ENCODE assay signal across 21 mouse cellular contexts in genomic region chr8:75154855-75155478, GRCm38 (mm10). TPM values are rescaled to one million over a fixed set of nuclear protein-coding genes. Genes with fewer than 3 reads are reported as not detected.
A peak's percentile ranks its signal among the peaks of the same experiment; 100 is the strongest.
DNase-seq lines count a peak whose midpoint lies in the region; ATAC-seq lines count a peak whose summit lies in the region.
"Had no signal": no experiment of that assay in that cellular context is flagged by ENCODE, and none has a peak within 500 bp of the region (broad histone marks: within the 10 kb centered on the region; RNA-seq: fewer than 3 reads in every experiment).

No protein-coding gene starts in this region.

- no peaks in the 10 kb centered on the region for H3K9me3 ChIP-seq in kidney, embryonic 16.5 days (ENCODE audit: low read length)
- H3K9me3 ChIP-seq in intestine, embryonic 16.5 days (ENCODE audit: control insufficient read depth, low read length): no peaks in the 10 kb centered on the region
- H3K9me3 ChIP-seq: embryonic facial prominence, embryonic 13.5 days; heart, embryonic 10.5 days had no signal

- ATAC-seq in kidney, embryonic 16.5 days (ENCODE audit: low FRiP score, low TSS enrichment): no peak
- peak; percentile 78 for ATAC-seq in intestine, embryonic 16.5 days
- peak; percentile 63 for ATAC-seq in megakaryocyte progenitor cell, adult 5-6 weeks (replicated peaks; ENCODE audit: poor library complexity)
- ATAC-seq: hindbrain, embryonic 16.5 days had no signal

- no peak overlapping the region for H3K4me2 ChIP-seq in kidney, embryonic 16.5 days (replicated peaks; ENCODE audit: low read depth, low read length)
- H3K4me2 ChIP-seq in intestine, embryonic 16.5 days (ENCODE audit: low read depth, low read length): no peak overlapping the region
- H3K4me2 ChIP-seq: embryonic facial prominence, embryonic 13.5 days; midbrain, embryonic 11.5 days had no signal

- intact Hi-C loops in left cerebral cortex, postnatal 36 days (cut with DNase I): no loop called here

- no peaks in the 10 kb centered on the region for H3K4me1 ChIP-seq in kidney, embryonic 16.5 days (ENCODE audit: insufficient read depth, low read length)
- H3K4me1 ChIP-seq in intestine, embryonic 16.5 days (ENCODE audit: control insufficient read depth, insufficient read depth, low read length): peaks cover 6% of the 10 kb centered on the region; the same call in 1 of the 2 replicates
- H3K4me1 ChIP-seq: embryonic facial prominence, embryonic 13.5 days had no signal

- H3K27me3 ChIP-seq in kidney, embryonic 16.5 days (ENCODE audit: insufficient read depth, low read length): no peaks in the 10 kb centered on the region
- no peaks in the 10 kb centered on the region for H3K27me3 ChIP-seq in intestine, embryonic 16.5 days (replicated peaks; ENCODE audit: control insufficient read depth, insufficient read depth, low read length)
- H3K27me3 ChIP-seq: embryonic facial prominence, embryonic 13.5 days had no signal

- H3K9ac ChIP-seq in kidney, embryonic 16.5 days (replicated peaks; ENCODE audit: low read length): no peak overlapping the region
- no peak overlapping the region for H3K9ac ChIP-seq in intestine, embryonic 16.5 days (ENCODE audit: low read depth, low read length)
- H3K9ac ChIP-seq: embryonic facial prominence, embryonic 13.5 days had no signal

- peak; percentile 50 for DNase-seq in kidney, postnatal 10 days
- peak; percentile 23 for DNase-seq in A20 (ENCODE audit: low read depth, low spot score)
- DNase-seq in adrenal gland, adult (ENCODE audit: inconsistent age in 2 of 2, low spot score in 1 of 2): no peak
- DNase-seq in left cerebral cortex, postnatal 36 days (ENCODE audit: low spot score in 2 of 2): no peak
- DNase-seq in layer of hippocampus, postnatal 14 days (ENCODE audit: low spot score in 2 of 2): no peak
- DNase-seq: adrenal gland, postnatal 14 days; cerebellum, adult 18-20 months; gastrocnemius, postnatal 14 days; heart, postnatal 36 days; kidney, adult 9 months; lung, postnatal 10 days; thymus, adult 18-20 months had no signal

- H3K36me3 ChIP-seq in kidney, embryonic 16.5 days (ENCODE audit: insufficient read depth, low read length): no peaks in the 10 kb centered on the region
- no peaks in the 10 kb centered on the region for H3K36me3 ChIP-seq in intestine, embryonic 16.5 days (ENCODE audit: control insufficient read depth, insufficient read depth, low read length)
- H3K36me3 ChIP-seq: embryonic facial prominence, embryonic 13.5 days; heart, embryonic 10.5 days had no signal

- WGBS in kidney, embryonic 16.5 days: 41% methylated on average over 5 of the region's 5 CpGs
- 28% methylated on average over 5 of the region's 5 CpGs for WGBS in intestine, embryonic 16.5 days

- no peak overlapping the region for H3K4me3 ChIP-seq in kidney, embryonic 16.5 days (ENCODE audit: low read length)
- no peak overlapping the region for H3K4me3 ChIP-seq in intestine, embryonic 16.5 days (ENCODE audit: low read length)
- H3K4me3 ChIP-seq: embryonic facial prominence, embryonic 13.5 days; heart, embryonic 10.5 days; layer of hippocampus, adult 2 months; left cerebral cortex, adult 2 months had no signal

- H3K27ac ChIP-seq in kidney, embryonic 16.5 days (ENCODE audit: low read length): no peak overlapping the region
- peak overlapping the region; percentile 61; the same call in 1 of the 2 replicates for H3K27ac ChIP-seq in intestine, embryonic 16.5 days (ENCODE audit: low read length)
- H3K27ac ChIP-seq: embryonic facial prominence, embryonic 13.5 days; heart, embryonic 10.5 days; layer of hippocampus, adult 2 months; left cerebral cortex, adult 2 months had no signal

RNA-seq across cellular contexts. Expression of gene Mcm5, which starts 45.6 kb away (rescaled TPM):
- polyA plus RNA-seq in kidney, embryonic 16.5 days (2015; fragmentation: Nextera tagmentation; extraction: Ambion mirVana): 189 and 191 TPM in 2 replicates
- polyA plus RNA-seq in intestine, embryonic 16.5 days (2015; fragmentation: Nextera tagmentation; extraction: Ambion mirVana): 99.5 and 120 TPM in 2 replicates
- total RNA-seq in megakaryocyte progenitor cell, adult 5-6 weeks (2015): 66.1 and 75.7 TPM in 2 replicates
- 289 and 346 TPM in 2 replicates for total RNA-seq in megakaryocyte progenitor cell, adult 5-6 weeks (2017)
- total RNA-seq in left cerebral cortex, postnatal 36 days (2021): 1 to 10 TPM; 7.4 to 7.6 TPM
- 1 to 10 TPM; 7.2 to 7.6 TPM for total RNA-seq in layer of hippocampus, postnatal 14 days (2021)

RNA-seq across cellular contexts. Expression of gene Rasd2, which starts 58.8 kb away (rescaled TPM):
- polyA plus RNA-seq in kidney, embryonic 16.5 days (2015; fragmentation: Nextera tagmentation; extraction: Ambion mirVana): 2.1 and 2.3 TPM in 2 replicates
- polyA plus RNA-seq in intestine, embryonic 16.5 days (2015; fragmentation: Nextera tagmentation; extraction: Ambion mirVana): 1.5 and 1.8 TPM in 2 replicates
- 0.12 TPM in 1 of 2 replicates, not detected in the other for total RNA-seq in megakaryocyte progenitor cell, adult 5-6 weeks (2015)
- 0.04 TPM in 1 of 2 replicates, not detected in the other for total RNA-seq in megakaryocyte progenitor cell, adult 5-6 weeks (2017)
- 100 to 1,000 TPM; 100 to 106 TPM for total RNA-seq in left cerebral cortex, postnatal 36 days (2021)
- total RNA-seq in layer of hippocampus, postnatal 14 days (2021): 10 to 100 TPM; 40.0 to 45.0 TPM

Comparison
In these comparisons a context has a peak if more than half of its experiments do, and no peak if none do; other contexts are left out.
1. DNase-seq: peak in kidney, postnatal 10 days (single experiment) and A20 (single experiment); none in adrenal gland, adult (0 of 2), left cerebral cortex, postnatal 36 days (0 of 2) and layer of hippocampus, postnatal 14 days (0 of 2).
2. RNA of gene Mcm5, which starts 45.6 kb away (total RNA-seq): 66.1 to 346 TPM in megakaryocyte progenitor cell, adult 5-6 weeks; 7.4 to 7.6 TPM in left cerebral cortex, postnatal 36 days and 7.2 to 7.6 TPM in layer of hippocampus, postnatal 14 days; every median in the first group is over 4 times any median in the second.
3. RNA of gene Rasd2, which starts 58.8 kb away (total RNA-seq): 100 to 106 TPM in left cerebral cortex, postnatal 36 days and 40.0 to 45.0 TPM in layer of hippocampus, postnatal 14 days; 0.04 to 0.12 TPM in megakaryocyte progenitor cell, adult 5-6 weeks; every median in the first group is over 10 times any median in the second.